In genomic region chr7:27310306-27310705, GRCm38 (mm10) we compare ENCODE assay signal across 8 mouse cellular contexts. TPM values are rescaled to one million over a fixed set of nuclear protein-coding genes. Genes with fewer than 3 reads are reported as not detected.
DNase-seq lines count a peak whose midpoint lies in the region; ATAC-seq lines count a peak whose summit lies in the region.

No protein-coding gene starts in this region.

- 5% methylated on average over 17 of the region's 17 CpGs for WGBS in heart, embryonic 13.5 days
- 6% methylated on average over 17 of the region's 17 CpGs for WGBS in midbrain, embryonic 15.5 days

- H3K9ac ChIP-seq in heart, embryonic 13.5 days: peak overlapping the region; percentile 25; the same call in 1 of the 2 replicates
- H3K9ac ChIP-seq in midbrain, embryonic 15.5 days: 0 out of 2 replicates have a peak overlapping the region, but pooled peaks have one; percentile 17

- peaks cover 49% of the 10 kb centered on the region for H3K27me3 ChIP-seq in heart, embryonic 13.5 days (replicated peaks)
- H3K27me3 ChIP-seq in midbrain, embryonic 15.5 days (replicated peaks): no peaks in the 10 kb centered on the region; the same call in 1 of the 2 replicates

- H3K27ac ChIP-seq in heart, embryonic 13.5 days (replicated peaks): no peak overlapping the region
- H3K27ac ChIP-seq in midbrain, embryonic 15.5 days: no peak overlapping the region

- H3K4me2 ChIP-seq in heart, embryonic 13.5 days: peak overlapping the region; percentile 64
- peak overlapping the region; percentile 42 for H3K4me2 ChIP-seq in midbrain, embryonic 15.5 days

- H3K4me3 ChIP-seq in heart, embryonic 13.5 days: peak overlapping the region; percentile 35
- peak overlapping the region; percentile 19 for H3K4me3 ChIP-seq in midbrain, embryonic 15.5 days

- H3K4me1 ChIP-seq in heart, embryonic 13.5 days: peaks cover 26% of the 10 kb centered on the region
- peaks cover 10% of the 10 kb centered on the region; the same call in 1 of the 2 replicates for H3K4me1 ChIP-seq in midbrain, embryonic 15.5 days

- H3K9me3 ChIP-seq in heart, embryonic 13.5 days: peaks cover 11% of the 10 kb centered on the region; the same call in 1 of the 2 replicates
- H3K9me3 ChIP-seq in midbrain, embryonic 15.5 days: 0 out of 2 replicates have a peak, but pooled peaks cover 4% of the 10 kb centered on the region

- DNase-seq in left cerebral cortex, postnatal 4 days: peak; percentile 91
- no peak for DNase-seq in left cerebral cortex, adult 18-20 months (ENCODE audit: low spot score in 2 of 2)
- peak; percentile 86 to 95 for DNase-seq in cerebellum, postnatal 14 days
- peak; percentile 50 to 69 for DNase-seq in kidney, postnatal 25 days
- DNase-seq in natural killer cell, adult 2 months (ENCODE audit: low spot score in 2 of 2): no peak
- DNase-seq in layer of hippocampus, postnatal 36 days: no peak

- ATAC-seq in heart, embryonic 13.5 days (ENCODE audit: extremely low read depth, insufficient number of reproducible peaks, low FRiP score, low TSS enrichment): no peak
- ATAC-seq in midbrain, embryonic 15.5 days (replicated peaks): peak; percentile 55

- intact Hi-C loops in left cerebral cortex, postnatal 4 days (cut with DNase I): no loop called here

- H3K36me3 ChIP-seq in heart, embryonic 13.5 days: peaks cover 46% of the 10 kb centered on the region
- H3K36me3 ChIP-seq in midbrain, embryonic 15.5 days (replicated peaks): no peaks in the 10 kb centered on the region

RNA-seq across cellular contexts. Expression of gene Ltbp4, which starts 27.2 kb away (rescaled TPM):
- 10 to 100 TPM; 41.9 to 52.7 TPM for total RNA-seq in left cerebral cortex, postnatal 4 days (2021)
- total RNA-seq in left cerebral cortex, adult 18-20 months (2021): 10 to 100 TPM; 42.2 to 46.6 TPM
- 51.3 and 53.3 TPM in 2 replicates for polyA plus RNA-seq in heart, embryonic 13.5 days (2015; fragmentation: Nextera tagmentation; extraction: Ambion mirVana)
- 13.4 and 15.7 TPM in 2 replicates for polyA plus RNA-seq in midbrain, embryonic 15.5 days (2015; fragmentation: Nextera tagmentation; extraction: Ambion mirVana)
- total RNA-seq in layer of hippocampus, postnatal 36 days (2021): 10 to 100 TPM; 52.8 to 59.6 TPM

RNA-seq across cellular contexts. Expression of gene Shkbp1, which starts 45.5 kb away (rescaled TPM):
- total RNA-seq in left cerebral cortex, postnatal 4 days (2021): 10 to 100 TPM; 47.2 to 52.4 TPM
- total RNA-seq in left cerebral cortex, adult 18-20 months (2021): 10 to 100 TPM; 27.9 to 33.2 TPM
- 28.8 and 32.2 TPM in 2 replicates for polyA plus RNA-seq in heart, embryonic 13.5 days (2015; fragmentation: Nextera tagmentation; extraction: Ambion mirVana)
- 63.9 and 64.7 TPM in 2 replicates for polyA plus RNA-seq in midbrain, embryonic 15.5 days (2015; fragmentation: Nextera tagmentation; extraction: Ambion mirVana)
- total RNA-seq in layer of hippocampus, postnatal 36 days (2021): 10 to 100 TPM; 36.2 to 37.3 TPM

RNA-seq across cellular contexts. Expression of gene Gm20479, which starts 46.9 kb away (rescaled TPM):
- not detected for total RNA-seq in left cerebral cortex, postnatal 4 days (2021)
- not detected for total RNA-seq in left cerebral cortex, adult 18-20 months (2021)
- 0.83 and 0.90 TPM in 2 replicates for polyA plus RNA-seq in heart, embryonic 13.5 days (2015; fragmentation: Nextera tagmentation; extraction: Ambion mirVana)
- not detected in 2 replicates for polyA plus RNA-seq in midbrain, embryonic 15.5 days (2015; fragmentation: Nextera tagmentation; extraction: Ambion mirVana)
- not detected for total RNA-seq in layer of hippocampus, postnatal 36 days (2021)

RNA-seq across cellular contexts. Expression of gene Numbl, which starts 52.1 kb away (rescaled TPM):
- 100 to 1,000 TPM; 101 to 104 TPM for total RNA-seq in left cerebral cortex, postnatal 4 days (2021)
- 100 to 1,000 TPM; 108 to 128 TPM for total RNA-seq in left cerebral cortex, adult 18-20 months (2021)
- 8.3 and 8.8 TPM in 2 replicates for polyA plus RNA-seq in heart, embryonic 13.5 days (2015; fragmentation: Nextera tagmentation; extraction: Ambion mirVana)
- polyA plus RNA-seq in midbrain, embryonic 15.5 days (2015; fragmentation: Nextera tagmentation; extraction: Ambion mirVana): 58.7 and 66.3 TPM in 2 replicates
- total RNA-seq in layer of hippocampus, postnatal 36 days (2021): 100 to 1,000 TPM; 137 to 144 TPM

Comparison
In these comparisons a context has a peak if more than half of its experiments do, and no peak if none do; other contexts are left out.
1. DNase-seq: peak in left cerebral cortex, postnatal 4 days (single experiment), cerebellum, postnatal 14 days (2 of 2) and kidney, postnatal 25 days (2 of 2); none in left cerebral cortex, adult 18-20 months (0 of 2), natural killer cell, adult 2 months (0 of 2) and layer of hippocampus, postnatal 36 days (0 of 2).